Mouse (Mus musculus): ENCODE measurements around the gene Gm266.
"Not testable (repeated sequence)": the region's sequence is repeated elsewhere in the genome, so short reads cannot be mapped to it uniquely, and the experiment has no call there.

GRCm38 (mm10) chr12:111508438-111508837 is 22.8 kb upstream of the Gm266 start:
- not testable (repeated sequence) for TF ChIP-seq CTCF (conservative IDR thresholded peaks at IDR 0.05 in 1 of 2, IDR thresholded peaks at IDR 0.05 in 1 of 2; ENCODE audit: low read depth in 2 of 2, low read length in 2 of 2); POLR2A (IDR thresholded peaks at IDR 0.05; ENCODE audit: low read depth, low read length); ZNF384 (IDR thresholded peaks at IDR 0.05; ENCODE audit: low read depth, low read length); ZKSCAN1 (IDR thresholded peaks at IDR 0.05; ENCODE audit: borderline replicate concordance, low read depth, low read length); TBP (conservative IDR thresholded peaks at IDR 0.05; ENCODE audit: low read depth, low read length); MAFK (IDR thresholded peaks at IDR 0.05; ENCODE audit: insufficient replicate concordance, low read length); ELF1 (IDR thresholded peaks at IDR 0.05; ENCODE audit: low read depth, low read length); EP300 (IDR thresholded peaks at IDR 0.05; ENCODE audit: low read length); UBTF (IDR thresholded peaks at IDR 0.05; ENCODE audit: low read depth, low read length); RCOR1 (conservative IDR thresholded peaks at IDR 0.05; ENCODE audit: low read depth, low read length)
